Mouse (Mus musculus) embryo, embryonic 11 days (tissue): Measurements from ENCODE around the gene Glb1.
"Not testable (repeated sequence)": the region's sequence is repeated elsewhere in the genome, so short reads cannot be mapped to it uniquely, and the experiment has no call there.

Experiments
- DNase-seq: peaks from one replicate; pipeline ENCODE4 v3.0.0-alpha.2; 2015

Gene Glb1

DNA sequence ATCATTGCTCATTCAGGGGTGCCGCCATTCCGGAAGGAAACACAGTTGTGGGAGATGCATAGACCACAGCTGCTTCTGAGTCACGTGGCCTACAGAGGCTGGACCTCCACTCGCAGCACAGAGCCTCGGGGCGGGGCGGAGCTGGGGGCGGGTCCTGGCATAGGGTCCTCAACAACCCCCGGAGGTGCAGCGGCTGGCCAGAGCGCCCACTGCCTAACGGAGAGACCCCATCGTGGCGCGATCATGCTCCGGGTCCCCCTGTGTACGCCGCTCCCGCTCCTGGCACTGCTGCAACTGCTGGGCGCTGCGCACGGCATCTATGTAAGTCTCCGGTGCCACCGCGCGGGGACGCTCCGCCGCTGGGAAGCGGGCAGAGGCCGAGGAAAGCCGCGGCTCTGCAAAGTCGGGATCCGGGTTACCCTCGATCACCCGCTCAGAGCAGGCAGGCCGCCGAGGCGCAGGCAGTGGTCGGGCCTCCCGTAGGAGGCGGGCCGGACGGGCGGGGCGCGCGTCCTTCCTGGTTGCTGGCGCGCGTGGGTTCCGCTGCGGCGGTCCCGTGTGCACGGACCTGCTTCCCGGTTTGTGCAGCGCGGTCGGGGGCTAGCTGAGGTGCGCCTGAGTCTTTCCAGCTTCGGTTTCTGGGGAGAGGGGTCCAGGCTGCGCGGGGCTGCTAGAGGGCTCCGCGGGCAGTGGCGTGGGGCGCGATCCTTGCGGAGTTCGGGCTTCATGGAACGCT lies at the start of gene Glb1, which contains the start of gene Tmppe:
Gene Glb1 (plus strand): TSS at position 128 of the 736 bp plus-strand sequence.
Gene Tmppe (plus strand): TSS at position 157 of the 736 bp plus-strand sequence.
- DNase-seq: peak; percentile 93

DNA sequence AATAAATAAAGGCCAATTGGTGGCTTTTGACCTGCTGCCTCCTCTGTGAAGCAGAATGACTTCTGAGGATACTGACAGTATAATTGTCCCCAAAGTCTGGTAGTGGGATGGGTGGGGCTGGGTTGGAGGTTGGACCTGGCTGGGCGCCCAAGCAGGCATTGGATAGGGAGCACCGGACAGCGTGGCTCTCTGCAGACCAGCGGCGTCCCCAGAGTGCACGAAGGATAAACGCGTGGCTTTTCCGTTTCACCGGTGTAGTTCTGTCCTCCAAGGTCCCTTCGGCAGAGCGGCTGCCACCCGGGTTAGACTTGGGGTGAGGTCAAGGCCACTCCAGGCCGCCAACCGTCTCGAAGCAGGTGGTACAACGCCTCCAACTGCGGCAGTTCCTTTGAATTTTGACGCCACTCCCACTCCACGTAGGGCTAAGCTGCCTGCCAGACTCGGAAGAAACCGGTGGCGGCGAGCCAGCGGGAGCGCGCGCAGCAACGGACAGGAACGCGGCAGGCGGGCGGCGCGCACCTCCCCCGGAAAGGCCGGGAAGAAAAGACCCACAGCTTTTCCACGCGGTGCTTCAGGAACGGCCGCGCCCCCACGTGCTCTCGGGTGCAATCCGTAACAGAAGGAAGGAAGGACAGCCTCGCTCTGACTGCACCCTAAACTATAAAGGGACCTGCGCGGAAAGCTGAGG lies 32.9 kb upstream of the Glb1 start:
- peak; percentile 82 for DNase-seq

DNA sequence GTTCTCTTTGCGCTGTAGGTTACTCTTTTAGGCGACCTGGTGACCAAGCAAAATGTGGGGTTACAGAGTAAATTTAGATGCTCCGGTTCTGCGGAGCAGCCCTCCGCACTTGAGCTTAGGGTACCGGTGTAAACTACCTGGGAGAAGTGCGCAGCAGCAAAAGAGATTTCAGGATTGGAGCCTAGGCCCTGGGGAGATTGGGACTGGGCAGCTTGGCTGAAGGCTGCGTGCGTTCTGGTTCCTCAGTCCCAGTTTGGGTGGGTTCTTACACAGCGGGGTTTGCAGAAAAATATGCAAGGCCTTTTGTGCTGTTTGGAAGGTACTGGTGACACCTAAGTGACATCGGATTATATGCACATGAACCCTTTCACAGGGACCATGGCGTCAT lies 32.4 kb upstream of the Glb1 start:
- no peak for DNase-seq

DNA sequence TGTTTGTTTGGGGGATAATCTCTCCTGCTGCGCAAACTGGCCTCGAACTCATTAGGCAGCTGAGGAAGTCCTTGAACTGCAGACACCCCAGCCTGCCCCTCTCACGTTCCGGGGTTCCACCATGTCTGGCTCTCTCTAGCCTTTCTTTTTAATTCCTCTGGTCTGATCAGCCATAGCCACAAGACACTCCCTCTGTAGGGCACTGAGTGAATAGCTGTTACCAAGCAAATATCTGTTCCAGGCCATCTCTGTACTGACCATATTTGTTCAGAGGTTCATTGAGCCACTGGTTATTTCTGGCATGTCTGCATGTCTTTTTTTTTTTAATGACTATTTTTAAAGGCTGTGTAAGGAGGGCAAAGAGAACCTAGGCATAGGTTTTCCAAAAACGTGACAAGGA lies 31.5 kb upstream of the Glb1 start:
- DNase-seq: peak; percentile 20

DNA sequence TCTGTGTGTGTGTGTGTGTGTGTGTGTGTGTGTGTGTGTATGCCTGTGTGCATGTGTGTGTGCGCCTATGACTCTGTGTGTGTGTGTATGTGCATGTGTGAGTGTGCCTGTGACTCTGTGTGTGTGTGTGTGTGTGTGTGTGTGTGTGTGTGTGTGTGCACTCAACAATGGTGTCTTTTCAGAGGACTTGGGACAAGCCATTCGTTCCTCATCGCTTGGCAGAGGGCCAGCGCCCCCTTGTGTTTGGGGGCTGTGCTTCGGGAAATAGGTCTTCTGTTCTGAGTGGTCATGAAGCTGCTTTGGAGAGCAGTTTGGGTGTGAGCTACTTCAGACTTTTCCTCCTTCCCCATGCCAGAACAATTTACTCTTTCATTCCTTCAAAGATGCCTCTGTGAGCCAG lies 29.2 kb upstream of the Glb1 start:
- peak; percentile 31 for DNase-seq

DNA sequence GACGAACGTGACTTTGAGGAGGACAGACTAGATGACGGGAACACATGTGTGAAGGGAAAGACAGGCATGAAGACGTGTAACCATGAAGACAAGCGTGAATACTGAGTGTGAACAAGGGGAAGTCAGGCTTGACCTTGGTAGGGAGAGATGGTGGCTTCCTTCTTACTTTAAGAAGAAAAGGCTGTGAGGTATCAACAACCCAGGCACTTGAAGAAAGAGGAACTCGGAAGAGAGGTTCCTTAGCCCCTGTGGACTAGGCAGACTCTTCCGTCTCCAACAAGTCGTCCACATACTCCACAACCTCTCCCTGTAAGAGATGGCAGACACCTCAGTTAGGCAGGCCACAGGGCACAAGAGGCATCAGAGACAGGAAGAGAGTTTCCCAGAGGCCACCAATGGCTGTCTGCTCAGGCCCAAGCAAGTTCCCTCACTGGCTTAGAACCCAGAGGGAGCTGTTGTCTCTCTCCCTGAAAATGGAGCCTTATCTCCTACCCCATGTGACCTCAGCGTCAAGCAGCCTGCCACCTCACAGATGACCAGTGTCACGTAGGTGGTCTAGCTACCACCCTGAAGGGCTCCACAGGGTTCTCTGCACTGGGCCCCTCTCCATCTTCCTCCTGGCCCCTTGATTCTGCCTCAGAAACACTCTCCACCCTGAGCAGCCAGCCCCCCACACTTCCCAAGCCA lies 25.5 kb upstream of the Glb1 start:
- no peak for DNase-seq

DNA sequence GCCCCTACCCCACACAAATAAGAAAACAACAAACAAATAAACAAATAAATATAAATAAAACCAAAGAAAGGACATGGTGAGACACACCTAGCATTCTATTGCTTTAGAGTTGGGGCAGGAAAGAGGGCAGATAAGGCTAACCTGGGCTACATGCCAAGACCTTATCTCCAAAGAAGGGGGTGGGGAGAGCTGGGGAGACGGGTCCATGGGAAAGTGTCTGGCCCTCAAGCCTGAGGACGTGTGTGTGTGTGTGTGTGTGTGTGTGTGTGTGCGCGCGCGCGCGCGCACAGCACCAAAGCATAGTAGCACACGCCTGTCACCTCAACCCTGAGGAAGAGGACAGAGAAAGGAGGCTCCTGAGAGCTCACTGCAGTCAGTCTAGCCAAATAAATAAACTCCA lies 23.7 kb upstream of the Glb1 start:
- no peak for DNase-seq

DNA sequence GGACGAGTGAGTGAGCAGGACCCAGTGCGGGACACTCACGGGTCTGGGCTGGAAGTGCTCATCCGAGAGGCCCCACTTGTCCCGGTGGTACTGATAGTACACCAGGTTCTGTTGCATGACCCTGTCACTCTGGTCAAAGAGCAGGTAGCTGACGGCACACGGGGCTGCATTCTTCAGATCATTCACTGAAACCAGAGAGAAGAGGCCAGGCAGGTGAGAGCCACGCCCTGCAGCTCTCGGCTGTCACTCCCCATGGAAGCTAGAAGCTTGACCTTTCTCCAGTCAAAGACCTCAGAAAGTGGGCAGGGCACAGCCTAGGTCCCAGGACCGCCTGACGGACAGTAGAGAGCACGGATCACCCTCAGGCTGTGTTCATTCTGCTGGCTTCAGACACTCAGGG lies 21.0 kb upstream of the Glb1 start:
- no peak for DNase-seq

DNA sequence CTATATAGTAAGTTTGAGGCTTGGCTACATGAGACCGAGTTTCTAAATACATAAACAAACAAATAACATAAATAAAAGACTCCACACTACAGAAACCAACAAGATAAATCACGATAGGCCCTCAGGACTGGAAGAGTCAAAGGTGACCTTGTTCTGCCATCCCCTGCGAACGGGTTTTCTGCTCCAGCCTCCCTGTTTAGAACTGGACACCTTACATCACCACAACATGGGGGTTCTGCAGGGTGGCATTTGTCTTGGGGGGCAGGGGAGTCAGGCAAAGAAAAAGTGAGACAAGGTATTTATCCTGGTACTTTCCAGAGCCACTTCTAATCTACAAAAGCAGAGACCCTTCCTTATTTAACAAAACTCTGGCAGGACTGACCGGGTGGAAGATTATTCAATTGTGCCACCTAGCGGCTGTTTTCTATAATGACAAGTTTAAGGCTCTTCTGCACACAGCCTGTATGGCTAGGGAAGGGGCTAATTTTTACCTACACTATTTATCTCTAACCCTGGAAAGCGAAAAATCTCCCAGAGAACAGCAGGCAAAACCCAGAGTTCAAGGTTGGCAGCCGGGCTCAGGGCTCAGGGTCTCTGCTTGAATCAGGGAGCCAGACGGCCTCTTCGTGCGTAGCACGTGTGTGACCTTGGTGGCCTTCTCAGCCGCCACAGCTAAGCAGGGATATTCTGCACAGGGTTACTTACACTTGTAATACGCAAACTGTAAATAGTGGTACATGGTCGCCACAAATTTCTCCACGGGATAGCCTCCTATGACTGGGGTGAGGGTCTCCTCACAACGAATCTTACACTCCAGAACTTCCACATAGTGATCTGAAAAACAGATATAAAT lies 19.8 kb upstream of the Glb1 start:
- peak; percentile 68 for DNase-seq

DNA sequence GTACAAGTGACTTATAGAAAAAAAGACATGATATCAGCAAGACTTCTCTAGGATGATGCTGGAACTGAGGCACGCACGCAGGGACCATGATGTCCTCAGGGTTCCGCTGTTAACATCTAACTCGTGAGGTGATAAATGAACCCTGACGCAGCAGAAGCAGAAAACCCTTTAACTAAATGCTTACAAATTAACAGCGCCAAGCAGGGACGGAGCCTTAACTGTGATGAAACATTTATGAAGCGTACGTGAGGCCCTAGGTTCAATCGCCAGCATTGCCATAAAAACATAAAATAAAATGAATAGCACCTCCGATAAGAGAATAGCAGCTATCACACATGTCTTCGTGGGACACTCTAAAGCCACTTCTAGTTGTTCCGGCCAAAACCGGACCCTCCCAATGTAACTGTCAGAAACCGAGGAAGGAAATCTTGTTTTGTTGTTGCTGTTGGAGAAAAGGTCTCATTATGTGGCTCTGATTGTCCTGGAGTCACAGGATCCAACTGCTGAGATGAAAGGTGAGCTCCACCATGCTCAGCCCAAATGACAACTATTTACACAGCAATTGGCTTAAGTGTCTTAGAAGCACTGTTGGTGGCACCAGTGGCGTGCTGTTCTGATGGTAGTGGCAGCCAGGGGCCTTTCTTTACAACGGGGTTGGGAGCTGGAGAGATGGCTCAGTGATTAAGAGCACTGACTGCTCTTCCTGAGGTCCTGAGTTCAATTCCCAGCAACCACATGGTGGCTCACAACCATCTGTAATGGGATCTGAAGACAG lies 17.8 kb upstream of the Glb1 start:
- no peak for DNase-seq

DNA sequence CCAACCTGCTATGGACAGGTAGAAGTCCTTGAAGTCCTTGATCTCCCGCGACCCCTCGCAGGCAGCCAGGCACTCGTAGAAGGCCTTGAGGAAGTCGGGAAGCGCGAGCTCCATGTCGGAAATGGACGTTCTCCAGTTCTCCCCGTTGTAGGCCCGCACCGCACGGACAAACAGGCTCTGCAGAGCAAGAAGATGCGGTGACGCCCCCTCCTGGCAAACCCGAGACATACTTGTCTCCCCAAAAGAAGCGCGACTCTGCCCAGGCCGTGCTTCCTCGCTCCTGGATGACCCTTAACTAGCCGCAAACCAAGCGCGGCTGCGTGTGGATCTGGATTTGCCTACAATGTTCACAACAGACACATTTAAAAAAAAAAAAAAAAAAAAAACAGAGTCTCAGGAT lies 16.2 kb upstream of the Glb1 start:
- no peak for DNase-seq

DNA sequence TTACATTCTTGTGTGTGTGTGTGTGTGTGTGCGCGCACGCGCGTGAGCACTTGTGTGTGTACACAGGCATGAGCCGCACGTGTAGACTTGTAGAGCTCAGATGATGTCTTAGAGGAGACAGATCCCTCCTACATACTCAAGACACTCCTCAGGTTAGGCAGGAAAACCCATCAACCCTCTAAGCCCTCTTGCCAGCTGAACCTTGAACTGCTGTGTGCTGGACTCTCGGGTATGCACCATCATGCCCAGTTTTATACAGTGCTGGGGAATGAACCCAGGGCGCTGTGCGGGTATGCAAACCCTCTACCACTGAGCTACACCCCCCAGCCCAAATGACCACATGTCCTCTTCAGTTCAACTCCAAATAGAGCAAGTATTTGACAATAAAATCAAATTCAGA lies 15.7 kb upstream of the Glb1 start:
- no peak for DNase-seq

DNA sequence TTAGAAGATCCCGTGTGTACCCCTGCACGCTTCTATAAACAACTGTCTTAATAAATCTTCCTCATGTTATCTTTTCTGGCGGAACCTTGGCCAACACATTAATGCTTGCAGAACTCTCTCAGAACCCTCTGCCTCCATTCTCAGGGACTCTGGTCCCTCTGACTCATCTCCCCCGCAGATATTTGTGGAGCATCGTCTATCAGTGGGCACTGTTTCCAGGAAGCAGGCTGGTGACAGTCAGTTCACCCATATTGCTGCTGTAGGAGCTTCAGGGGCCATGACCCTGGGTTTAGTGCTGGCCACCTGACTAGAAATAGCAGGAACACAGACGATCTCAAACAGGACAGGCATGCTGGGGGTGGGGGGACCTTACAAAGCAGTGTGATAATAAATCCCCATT lies 13.8 kb upstream of the Glb1 start:
- DNase-seq: no peak

DNA sequence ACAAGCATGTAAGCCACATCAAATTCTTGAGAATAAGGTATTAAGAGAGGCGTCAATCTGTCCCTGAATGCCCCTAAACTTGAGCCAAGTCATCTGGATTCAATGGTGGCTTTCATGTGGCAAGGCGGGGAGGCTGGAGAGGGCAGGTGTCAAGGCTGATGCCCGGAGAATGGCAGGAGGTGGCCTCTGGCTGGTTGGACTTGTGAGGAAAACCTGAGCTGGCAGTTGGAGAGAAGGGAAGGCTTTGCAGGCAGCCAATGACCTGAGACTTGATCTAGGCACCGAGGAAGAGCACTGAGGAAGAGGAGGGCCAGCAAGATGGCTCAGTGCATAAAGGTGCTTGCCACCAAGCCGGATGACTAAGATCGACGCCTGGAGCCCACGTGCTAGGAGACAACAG lies 12.6 kb upstream of the Glb1 start:
- no peak for DNase-seq

DNA sequence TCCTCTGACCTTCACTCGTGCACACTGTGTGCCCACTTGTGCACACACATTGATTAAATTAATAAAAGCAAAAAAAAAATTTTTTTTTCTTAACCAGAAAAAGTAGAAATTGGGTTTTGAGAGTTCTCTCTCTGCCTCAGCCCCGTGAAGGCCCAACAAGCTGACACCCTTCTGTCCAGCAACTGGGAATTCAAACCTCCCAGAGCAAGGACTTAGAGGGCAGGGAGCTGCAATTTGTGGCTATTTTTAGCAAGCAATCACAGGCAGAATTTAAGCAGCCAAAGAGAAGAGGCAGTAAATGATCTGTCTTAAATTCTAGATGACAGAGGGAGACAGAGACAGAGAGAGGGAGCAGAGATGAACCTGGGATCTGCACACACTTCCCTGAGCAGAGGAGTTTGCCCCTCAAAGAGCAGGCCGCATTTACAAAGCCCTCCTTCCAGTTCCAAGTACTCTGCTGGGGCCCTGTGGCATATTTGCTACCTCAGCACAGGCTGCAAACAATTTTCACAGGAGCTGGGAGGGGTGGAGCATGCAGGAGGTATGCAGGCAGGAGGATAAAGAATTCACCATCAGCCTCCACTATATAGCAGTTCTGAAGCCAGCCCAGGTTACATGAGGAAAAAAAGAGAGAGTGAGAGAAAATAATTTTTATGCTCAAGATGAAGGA lies 12.0 kb upstream of the Glb1 start:
- DNase-seq: no peak

DNA sequence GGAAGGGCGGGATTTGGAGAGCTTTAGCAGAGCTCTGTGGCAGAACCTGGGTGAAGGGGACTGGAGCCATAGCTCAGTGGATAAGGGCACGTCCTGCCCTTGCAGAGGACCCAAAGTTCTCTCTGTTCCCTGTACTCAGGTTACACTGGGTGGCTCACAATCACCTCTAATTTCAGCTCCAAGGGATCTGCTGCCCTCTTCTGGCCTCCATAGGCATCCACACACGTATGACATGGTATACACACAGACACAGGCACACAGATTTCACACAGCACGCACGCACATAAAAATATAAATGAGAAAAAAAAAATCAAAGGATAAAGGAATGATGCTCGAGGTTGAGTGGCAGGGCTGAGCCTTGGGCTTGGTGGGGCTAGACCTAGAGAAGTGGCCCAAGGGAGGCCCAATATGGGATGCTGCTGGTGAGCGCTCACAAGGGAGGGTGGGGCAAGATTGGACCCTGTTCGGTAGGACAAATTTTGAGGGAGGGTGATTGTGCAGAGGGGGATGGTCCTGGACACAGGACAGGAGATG lies 11.4 kb upstream of the Glb1 start:
- DNase-seq: peak; percentile 33

DNA sequence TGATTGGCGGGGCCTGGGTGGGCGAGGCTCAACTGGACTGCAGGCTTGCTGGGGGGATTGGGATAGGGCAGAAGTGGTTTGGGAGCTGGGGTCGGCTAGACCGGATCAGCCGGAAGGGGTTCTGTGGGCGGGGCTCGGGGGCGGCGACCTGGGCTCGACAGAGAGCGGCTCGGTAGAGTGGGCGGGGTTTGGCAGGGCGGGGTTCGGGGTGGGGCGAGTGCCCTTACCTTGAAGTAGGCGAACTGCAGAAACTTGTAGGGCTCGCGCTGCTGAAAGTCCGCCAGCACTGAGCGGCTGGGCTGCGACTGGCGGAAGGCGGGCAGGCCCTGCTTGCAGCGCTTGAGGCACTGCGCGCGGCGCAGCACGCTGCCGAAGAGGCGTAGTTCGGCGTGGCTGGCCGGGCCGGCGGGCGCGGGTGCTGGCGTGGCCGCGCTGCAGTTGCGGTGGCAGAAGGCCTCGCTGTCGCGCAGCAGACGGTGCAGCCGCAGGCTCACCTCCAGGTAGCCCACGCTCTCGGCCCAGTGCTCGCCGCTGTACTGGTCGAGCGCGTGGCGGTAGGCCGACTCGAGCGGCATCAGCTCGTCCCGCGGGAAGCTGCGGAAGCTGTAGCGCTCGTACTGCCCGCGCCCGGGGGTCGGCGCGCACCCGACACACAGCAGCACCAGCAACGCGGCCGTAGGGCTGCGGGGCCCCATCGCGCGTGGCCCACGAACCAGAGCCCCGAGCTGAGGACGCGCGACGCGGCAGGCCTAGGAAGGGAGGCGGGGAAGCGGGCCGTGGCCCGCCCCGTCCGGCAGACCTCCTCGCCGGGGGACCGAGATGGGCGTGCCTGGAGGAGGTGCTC lies 10.7 kb upstream of the Glb1 start, which contains the start of gene Crtap:
Gene Crtap (minus strand): TSS at position 771 of the 844 bp plus-strand sequence.
- DNase-seq: peak; percentile 77

DNA sequence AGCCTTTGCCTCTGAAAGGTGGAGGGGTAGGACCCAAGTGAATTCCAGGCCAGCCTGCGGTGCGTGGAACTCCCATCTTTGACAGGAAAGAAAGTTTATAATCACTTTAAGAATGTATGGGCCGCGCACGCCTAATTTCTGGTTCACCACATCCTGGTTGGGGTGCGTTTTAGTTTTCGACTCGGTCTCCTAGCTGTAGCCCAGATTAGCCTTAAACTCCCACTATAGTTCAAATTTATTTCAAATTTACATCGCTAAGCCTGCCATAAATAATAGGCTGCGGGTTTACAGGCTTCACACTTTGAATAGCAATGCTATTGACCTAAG lies 10.2 kb upstream of the Glb1 start:
- no peak for DNase-seq

DNA sequence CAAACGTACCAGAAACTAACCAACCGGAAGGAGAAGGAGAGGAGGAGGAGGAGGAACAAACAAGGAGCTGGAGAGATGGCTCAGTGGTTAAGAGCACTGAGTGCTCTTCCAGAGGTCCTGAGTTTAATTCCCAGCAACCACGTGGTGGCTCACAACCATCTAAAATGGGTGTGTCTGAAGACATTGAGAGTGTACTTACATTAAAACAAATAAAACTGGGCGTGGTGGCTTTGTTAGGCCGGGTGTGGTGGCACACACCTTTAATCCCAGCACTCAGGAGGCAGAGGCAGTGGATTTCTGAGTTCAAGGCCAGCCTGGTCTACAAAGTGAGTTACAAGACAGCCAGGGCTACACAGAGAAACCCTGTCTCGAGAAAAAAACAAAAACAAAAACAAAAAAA lies 6.7 kb upstream of the Glb1 start:
- DNase-seq: not testable (repeated sequence)

DNA sequence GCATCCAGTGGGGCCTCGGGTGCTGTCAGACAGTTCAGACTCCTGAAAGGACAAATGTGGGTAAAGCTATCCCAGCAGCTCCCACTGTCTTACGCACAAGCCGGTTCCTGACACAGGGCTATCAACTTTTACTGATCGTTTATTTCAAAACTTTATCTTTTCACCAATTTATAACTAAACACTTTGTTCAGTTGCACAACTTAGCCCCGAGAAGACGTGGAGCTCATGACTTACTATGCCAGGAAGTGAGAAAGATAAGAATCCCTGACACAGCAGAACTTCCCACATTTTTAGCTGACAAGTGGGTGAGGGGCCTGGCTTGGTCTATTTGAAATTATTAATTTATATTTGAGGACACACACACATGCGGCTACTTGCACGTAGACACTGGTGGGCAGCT lies 6.2 kb upstream of the Glb1 start:
- no peak for DNase-seq

DNA sequence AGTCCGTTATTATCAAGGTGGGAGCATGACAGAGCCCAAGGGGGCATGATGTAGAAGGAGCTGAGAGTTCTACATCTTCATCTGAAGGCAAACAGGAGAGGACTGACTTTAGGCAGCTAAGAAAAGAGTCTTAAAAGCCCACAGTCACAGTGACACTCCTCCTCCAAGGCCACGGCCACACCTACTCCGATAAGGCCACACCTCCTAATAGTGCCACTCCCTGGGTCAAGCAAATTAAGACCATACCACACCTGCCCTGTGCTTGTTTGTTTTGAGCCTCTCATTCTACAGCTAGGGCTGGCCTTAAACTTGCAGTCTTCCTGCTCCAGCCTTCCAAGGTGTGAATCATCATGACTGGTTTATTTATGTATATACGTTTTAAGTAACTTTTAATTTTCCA lies 5.6 kb upstream of the Glb1 start:
- DNase-seq: no peak
